Mouse (Mus musculus) liver, adult 2 months (tissue): Measurements from ENCODE around the gene Tcam1. TPM values are rescaled to one million over a fixed set of nuclear protein-coding genes. Genes with fewer than 3 reads are reported as not detected.

Experiments used
- DNase-seq: peaks from one replicate; pipeline ENCODE4 v3.0.0-alpha.2; 2011; ENCODE audit warnings: low read depth, low spot score; ENCODE audit errors: extremely low read depth
- H3K27ac ChIP-seq: fragments of 200-500 bp; replicated peaks from 2 replicates; pipeline ENCODE4 v1.5.1; 2012; ENCODE audit warnings: low read depth, mild to moderate bottlenecking, control low read depth, inconsistent platforms, low read length; ENCODE audit not compliant: insufficient read depth
- H3K27me3 ChIP-seq: fragments of 200-500 bp; 2 replicates; pipeline ENCODE4 v1.6.1; 2012; ENCODE audit warnings: mild to moderate bottlenecking, moderate library complexity, low read length, inconsistent platforms; ENCODE audit not compliant: control insufficient read depth, insufficient read depth
- H3K36me3 ChIP-seq: fragments of 200-500 bp; 2 replicates; pipeline ENCODE4 v1.6.1; 2012; ENCODE audit warnings: low read length, inconsistent platforms; ENCODE audit not compliant: control insufficient read depth, insufficient read depth
- H3K4me1 ChIP-seq: fragments of 200-500 bp; 2 replicates; pipeline ENCODE4 v1.6.1; 2011; ENCODE audit warnings: low read length; ENCODE audit not compliant: control insufficient read depth, insufficient read depth
- H3K4me3 ChIP-seq: fragments of 200-500 bp; 2 replicates; pipeline ENCODE4 v1.5.1; 2011; ENCODE audit warnings: low read depth, mild to moderate bottlenecking, control low read depth, low read length, moderate library complexity; ENCODE audit not compliant: insufficient read depth
- H3K79me2 ChIP-seq: fragments of 200-500 bp; 2 replicates; pipeline ENCODE4 v1.6.1; 2012; ENCODE audit warnings: inconsistent platforms, mild to moderate bottlenecking, low read length, moderate library complexity; ENCODE audit not compliant: control insufficient read depth, insufficient read depth
- H3K9ac ChIP-seq: fragments of 200-500 bp; 2 replicates; pipeline ENCODE4 v1.6.1; 2012; ENCODE audit warnings: low read depth, mild to moderate bottlenecking, control low read depth, inconsistent platforms, low read length
- CTCF ChIP-seq: fragments of 200-500 bp; IDR thresholded peaks from 2 replicates; pipeline ENCODE4 v1.5.1; 2011; ENCODE audit warnings: low read depth, low read length, control low read depth
- POLR2A ChIP-seq: fragments of 200-500 bp; IDR thresholded peaks from 2 replicates; pipeline ENCODE4 v1.6.1; 2011; ENCODE audit warnings: low read length, control low read depth; ENCODE audit not compliant: insufficient read depth; ENCODE audit errors: extremely low read depth
- WGBS: fragments of 180-500 bp; shearing (Covaris S2); methylation state at CpG from one replicate; pipeline ENCODE4 v1.1.7; 2018; 5-methylcytosine and 5-hydroxymethylcytosine counted together
- polyA plus RNA-seq: library from polyadenylated mRNA; depleted of rRNA; stranded (reverse); fragments of >200 nt; gene quantifications from 2 replicates; pipeline ENCODE4 v1.2.3, GENCODE M21; 2012
- total RNA-seq: library from RNA; depleted of rRNA; stranded (reverse); fragments of >200 nt; gene quantifications from 2 replicates; pipeline ENCODE4 v1.2.3, GENCODE M21; 2014

Gene Tcam1
- total and polyA plus RNA-seq, 2 experiments = not detected

GRCm38 (mm10) chr11:106305348-106306064 lies 29.0 kb downstream of the Tcam1 start:
- H3K79me2 ChIP-seq = no peaks in the 10 kb centered on the region
- H3K9ac ChIP-seq = no peak overlapping the region
- no peak overlapping the region for H3K4me3 ChIP-seq
- TF ChIP-seq POLR2A (no peak), CTCF (no peak)
- no peaks in the 10 kb centered on the region for H3K27me3 ChIP-seq
- peak; percentile 7 for DNase-seq
- H3K4me1 ChIP-seq = no peaks in the 10 kb centered on the region
- H3K27ac ChIP-seq = no peak overlapping the region
- WGBS = 81% methylated on average over 10 of the region's 10 CpGs
- H3K36me3 ChIP-seq = no peaks in the 10 kb centered on the region

DNA sequence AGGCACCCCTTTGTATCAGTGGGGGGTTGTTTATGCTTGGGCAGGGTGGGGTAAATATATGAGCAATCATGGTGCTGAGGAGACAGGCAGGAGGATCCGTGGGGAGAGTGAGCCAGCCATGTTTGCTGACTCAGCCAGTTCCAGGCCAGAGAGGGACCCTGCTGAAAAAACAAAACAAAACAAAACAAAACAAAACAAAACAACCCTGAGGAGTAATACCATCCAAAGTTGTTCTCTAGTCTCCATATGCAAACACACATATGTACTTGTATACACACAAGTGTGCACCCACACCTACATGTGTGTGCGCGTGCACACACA lies 29.6 kb downstream of the Tcam1 start:
- 82% methylated on average over 3 of the region's 3 CpGs for WGBS
- H3K4me3 ChIP-seq = no peak overlapping the region
- H3K27ac ChIP-seq = no peak overlapping the region
- DNase-seq = no peak
- H3K36me3 ChIP-seq = no peaks in the 10 kb centered on the region
- H3K79me2 ChIP-seq = no peaks in the 10 kb centered on the region
- TF ChIP-seq CTCF (no peak), POLR2A (no peak)
- H3K27me3 ChIP-seq = no peaks in the 10 kb centered on the region
- no peaks in the 10 kb centered on the region for H3K4me1 ChIP-seq
- H3K9ac ChIP-seq = no peak overlapping the region

- TF ChIP-seq CTCF (no peak), POLR2A (no peak)
- Histone ChIP-seq H3K79me2 (no peaks in the 10 kb centered on the region), H3K36me3 (no peaks in the 10 kb centered on the region), H3K9ac (no peak overlapping the region), H3K27ac (no peak overlapping the region), H3K27me3 (no peaks in the 10 kb centered on the region), H3K4me1 (no peaks in the 10 kb centered on the region), H3K4me3 (no peak overlapping the region)
- 93% methylated on average over 9 of the region's 9 CpGs for whole genome bisulfite sequencing
- no peak for DNase-seq
Observed at GRCm38 (mm10) chr11:106306758-106307157, 30.3 kb downstream of the Tcam1 start.

- Histone ChIP-seq H3K27ac (no peak overlapping the region), H3K27me3 (no peaks in the 10 kb centered on the region), H3K4me1 (no peaks in the 10 kb centered on the region), H3K36me3 (no peaks in the 10 kb centered on the region), H3K4me3 (no peak overlapping the region), H3K79me2 (no peaks in the 10 kb centered on the region), H3K9ac (no peak overlapping the region)
- DNase-seq = no peak
- WGBS = 26% methylated on average over 5 of the region's 5 CpGs
- no peak for TF ChIP-seq POLR2A
- no peak for TF ChIP-seq CTCF
Observed at GRCm38 (mm10) chr11:106307432-106307831, 31.0 kb downstream of the Tcam1 start.

DNA sequence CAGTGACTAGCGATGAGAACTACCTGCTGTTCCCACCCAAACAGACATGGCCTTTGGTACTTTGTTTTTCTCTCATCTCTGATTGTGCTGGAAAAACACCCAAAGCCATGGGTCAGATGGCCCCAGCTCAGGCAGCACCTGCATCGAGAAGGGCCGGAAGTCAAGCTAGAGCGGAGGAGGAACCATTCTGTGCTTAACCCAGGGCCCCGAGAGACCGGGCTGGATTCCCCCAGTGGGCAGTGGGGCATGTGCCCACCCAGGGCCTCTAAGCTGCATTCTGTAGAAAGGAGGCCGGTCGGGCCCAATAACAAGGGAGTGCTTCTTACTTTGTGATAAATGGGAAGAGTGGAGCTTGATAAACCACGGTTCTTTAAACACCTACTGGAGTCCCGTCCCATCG lies 31.7 kb downstream of the Tcam1 start:
- DNase-seq = no peak
- WGBS = 77% methylated on average over 11 of the region's 11 CpGs
- no peak overlapping the region for H3K27ac ChIP-seq

GRCm38 (mm10) chr11:106310123-106310522 lies 33.7 kb downstream of the Tcam1 start:
- TF ChIP-seq POLR2A (no peak), CTCF (no peak)
- WGBS = 74% methylated on average over 5 of the region's 5 CpGs
- Histone ChIP-seq H3K36me3 (no peaks in the 10 kb centered on the region), H3K4me3 (no peak overlapping the region), H3K27me3 (no peaks in the 10 kb centered on the region), H3K4me1 (no peaks in the 10 kb centered on the region), H3K27ac (no peak overlapping the region), H3K79me2 (no peaks in the 10 kb centered on the region), H3K9ac (no peak overlapping the region)
- no peak for DNase-seq

More for the DNA sequence above, 31.7 kb downstream of the Tcam1 start:
- no peaks in the 10 kb centered on the region for H3K79me2 ChIP-seq
- TF ChIP-seq CTCF (no peak), POLR2A (no peak)
- H3K27me3 ChIP-seq = no peaks in the 10 kb centered on the region
- H3K4me3 ChIP-seq = no peak overlapping the region
- no peaks in the 10 kb centered on the region for H3K4me1 ChIP-seq
- no peaks in the 10 kb centered on the region for H3K36me3 ChIP-seq
- H3K9ac ChIP-seq = no peak overlapping the region
